Mouse (Mus musculus): Measurements from ENCODE around the gene Gm525. TPM values are rescaled to one million over a fixed set of nuclear protein-coding genes. Genes with fewer than 3 reads are reported as not detected.
"Not testable (repeated sequence)": the region's sequence is repeated elsewhere in the genome, so short reads cannot be mapped to it uniquely, and the experiment has no call there.

Gm525 gene
- total and polyA plus RNA-seq, 3 experiments, result not detected

- TF ChIP-seq GATA1 (IDR thresholded peaks at IDR 0.05; ENCODE audit: low read depth, low read length), result no peak
- TF ChIP-seq JUND (IDR thresholded peaks at IDR 0.05; ENCODE audit: low read depth, low read length), result no peak
Observed at GRCm38 (mm10) chr11:89092714-89093113, 19.1 kb downstream of the Gm525 start (continued).

DNA sequence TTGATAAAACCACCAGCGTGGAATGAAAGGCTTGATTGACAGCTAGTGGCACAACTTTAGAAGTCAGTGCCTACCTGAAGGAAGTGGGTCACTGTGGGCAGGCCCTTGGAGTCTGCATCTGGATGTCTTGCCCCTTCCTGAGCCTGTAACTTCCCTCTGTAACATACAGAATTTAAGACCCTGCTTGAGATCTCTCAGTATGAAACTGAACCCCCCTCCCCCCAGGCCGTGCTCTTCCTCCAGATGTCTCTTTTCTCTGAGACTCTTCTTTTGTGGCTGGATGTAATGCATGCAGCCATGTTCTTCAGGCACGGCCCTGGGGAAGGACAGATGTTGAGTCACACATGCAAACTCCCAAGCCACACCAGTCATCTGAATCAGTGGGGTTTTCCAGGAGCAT lies 21.7 kb downstream of the Gm525 start:
- no peak for DNase-seq (ENCODE audit: low read depth, low spot score)

GRCm38 (mm10) chr11:89097292-89097691 lies 23.7 kb downstream of the Gm525 start:
- not testable (repeated sequence) for DNase-seq (ENCODE audit: low read depth, low spot score); H3K9me3 ChIP-seq (replicated peaks; ENCODE audit: insufficient read depth, low read length); H3K27me3 ChIP-seq (ENCODE audit: control insufficient read depth in 1 of 2, insufficient read depth in 2 of 2, low read length in 2 of 2); H3K9ac ChIP-seq (ENCODE audit: control insufficient read depth, low read depth, low read length, poor library complexity, severe bottlenecking); H3K36me3 ChIP-seq (ENCODE audit: control insufficient read depth in 1 of 2, insufficient read depth in 2 of 2, low read length in 2 of 2); H3K79me2 ChIP-seq (ENCODE audit: control insufficient read depth, insufficient read depth, low read length, poor library complexity); H3K4me3 ChIP-seq (ENCODE audit: control insufficient read depth in 1 of 2, insufficient read depth in 1 of 2, low read depth in 2 of 2, low read length in 2 of 2); H3K27ac ChIP-seq (ENCODE audit: control insufficient read depth, low read depth, low read length)
- H3K4me1 ChIP-seq (ENCODE audit: control insufficient read depth in 1 of 2, insufficient read depth in 2 of 2, low read length in 2 of 2), result peaks cover 2 to 13% of the 10 kb centered on the region in 2 experiments; a peak in 3 of 4 replicates

More for the DNA sequence above, 21.7 kb downstream of the Gm525 start:
- Histone ChIP-seq H3K79me2 (ENCODE audit: control insufficient read depth, insufficient read depth, low read length, poor library complexity) (no peaks in the 10 kb centered on the region), H3K4me3 (ENCODE audit: control insufficient read depth in 1 of 2, insufficient read depth in 1 of 2, low read depth in 2 of 2, low read length in 2 of 2) (no peak overlapping the region), H3K36me3 (ENCODE audit: control insufficient read depth in 1 of 2, insufficient read depth in 2 of 2, low read length in 2 of 2) (0 out of 4 replicates have a peak, but pooled peaks cover 0 to 2% of the 10 kb centered on the region in 2 experiments), H3K27me3 (ENCODE audit: control insufficient read depth in 1 of 2, insufficient read depth in 2 of 2, low read length in 2 of 2) (no peaks in the 10 kb centered on the region), H3K9me3 (replicated peaks; ENCODE audit: insufficient read depth, low read length) (no peaks in the 10 kb centered on the region), H3K27ac (ENCODE audit: control insufficient read depth, low read depth, low read length) (no peak overlapping the region), H3K9ac (ENCODE audit: control insufficient read depth, low read depth, low read length, poor library complexity, severe bottlenecking) (no peak overlapping the region), H3K4me1 (ENCODE audit: control insufficient read depth in 1 of 2, insufficient read depth in 2 of 2, low read length in 2 of 2) (peaks cover 2 to 13% of the 10 kb centered on the region in 2 experiments; a peak in 3 of 4 replicates)
- TF ChIP-seq TAL1 (IDR thresholded peaks at IDR 0.05; ENCODE audit: low read length), result no peak
- no peak for TF ChIP-seq ZNF384 (IDR thresholded peaks at IDR 0.05; ENCODE audit: low read depth, low read length)
- no peak for TF ChIP-seq CHD2 (IDR thresholded peaks at IDR 0.05; ENCODE audit: low read length)
- no peak for TF ChIP-seq GATA1 (IDR thresholded peaks at IDR 0.05; ENCODE audit: low read depth, low read length)
- TF ChIP-seq POLR2AphosphoS2 (IDR thresholded peaks at IDR 0.05; ENCODE audit: low read length), result no peak
- TF ChIP-seq ZC3H11A (IDR thresholded peaks at IDR 0.05; ENCODE audit: low read depth, low read length), result no peak
- TF ChIP-seq GABPA (IDR thresholded peaks at IDR 0.05; ENCODE audit: low read depth, low read length), result no peak
- no peak for TF ChIP-seq ZKSCAN1 (IDR thresholded peaks at IDR 0.05; ENCODE audit: low read depth, low read length)
- no peak for TF ChIP-seq TBP (IDR thresholded peaks at IDR 0.05; ENCODE audit: low read depth, low read length)
- TF ChIP-seq MAFK (IDR thresholded peaks at IDR 0.05; ENCODE audit: borderline replicate concordance, low read depth, low read length), result no peak
- no peak for TF ChIP-seq POLR2AphosphoS5 (IDR thresholded peaks at IDR 0.05; ENCODE audit: borderline replicate concordance, low read depth, low read length)
- no peak for TF ChIP-seq MEF2A (IDR thresholded peaks at IDR 0.05; ENCODE audit: extremely low read depth, insufficient replicate concordance, low read depth, low read length, poor library complexity, severe bottlenecking)
- TF ChIP-seq CTCF (IDR thresholded peaks at IDR 0.05 in 2 of 3, conservative IDR thresholded peaks at IDR 0.05 in 1 of 3; ENCODE audit: control insufficient read depth in 1 of 3, insufficient read depth in 1 of 3, low read depth in 2 of 3, low read length in 3 of 3, poor library complexity in 1 of 3, severe bottlenecking in 1 of 3), result no peak
- TF ChIP-seq JUND (IDR thresholded peaks at IDR 0.05; ENCODE audit: low read depth, low read length), result no peak
- no peak for TF ChIP-seq KAT2A (conservative IDR thresholded peaks at IDR 0.05; ENCODE audit: low read depth, low read length)
- no peak for TF ChIP-seq RAD21 (IDR thresholded peaks at IDR 0.05; ENCODE audit: low read depth, low read length)
- TF ChIP-seq NELFE (IDR thresholded peaks at IDR 0.05; ENCODE audit: low read depth, low read length), result no peak

All from MEL (cell line).